Mouse (Mus musculus) ES-E14 (cell line): ENCODE results near the gene Dab1.

Experiments
- CHD2 ChIP-seq: IDR thresholded peaks from 2 replicates; pipeline ENCODE4 v1.6.1; 2014; ENCODE audit warnings: mild to moderate bottlenecking, low read depth, low read length, inconsistent platforms
- MAFK ChIP-seq: IDR thresholded peaks from 2 replicates; pipeline ENCODE4 v1.6.1; 2014; ENCODE audit warnings: mild to moderate bottlenecking, low read depth, low read length, inconsistent platforms; ENCODE audit not compliant: insufficient read depth
- ZC3H11A ChIP-seq: IDR thresholded peaks from 2 replicates; pipeline ENCODE4 v1.6.1; 2012; ENCODE audit warnings: low read depth, mild to moderate bottlenecking, inconsistent platforms, low read length, borderline replicate concordance

DNA sequence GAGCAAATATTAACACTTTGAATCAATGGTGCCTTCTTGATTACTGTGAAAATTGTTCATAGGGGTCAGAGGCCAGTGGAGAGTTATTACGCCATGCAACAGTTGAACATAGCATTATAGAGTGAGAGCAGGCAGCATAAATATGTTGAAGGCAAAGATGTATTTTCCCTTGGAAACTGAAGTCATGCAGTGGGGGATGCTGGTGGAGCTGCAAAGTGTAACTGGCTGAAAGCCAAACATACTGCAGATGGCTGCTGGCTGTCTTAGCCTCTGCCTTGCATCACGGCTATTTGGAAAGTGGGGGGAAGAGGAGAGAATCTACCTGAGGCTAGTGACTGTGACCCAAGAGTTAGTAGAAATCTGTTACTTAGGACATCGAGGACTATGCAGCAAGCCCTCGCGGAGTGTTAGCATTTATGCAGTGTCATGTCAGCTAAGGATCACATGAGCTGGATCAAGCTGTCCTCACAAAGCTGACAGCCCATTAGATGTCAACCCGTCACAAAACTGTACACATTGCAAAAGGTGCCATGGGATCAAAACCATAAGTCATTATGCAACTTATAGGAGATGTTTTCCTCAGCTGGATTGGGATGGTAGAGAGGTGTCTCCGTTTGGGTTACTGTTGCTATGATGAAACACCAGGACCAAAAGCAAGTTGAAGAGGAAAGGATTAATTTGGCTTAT is 164.5 kb downstream of the Dab1 start:
- TF ChIP-seq ZC3H11A (no peak), MAFK (no peak), CHD2 (no peak)
